Mouse (Mus musculus) liver, adult 2 months (tissue): ENCODE measurements around the gene Itpka.

Source experiments
- CTCF ChIP-seq: fragments of 200-500 bp; IDR thresholded peaks from 2 replicates; pipeline ENCODE4 v1.5.1; 2011; ENCODE audit warnings: low read depth, low read length, control low read depth
- POLR2A ChIP-seq: fragments of 200-500 bp; IDR thresholded peaks from 2 replicates; pipeline ENCODE4 v1.6.1; 2011; ENCODE audit warnings: low read length, control low read depth; ENCODE audit not compliant: insufficient read depth; ENCODE audit errors: extremely low read depth

DNA sequence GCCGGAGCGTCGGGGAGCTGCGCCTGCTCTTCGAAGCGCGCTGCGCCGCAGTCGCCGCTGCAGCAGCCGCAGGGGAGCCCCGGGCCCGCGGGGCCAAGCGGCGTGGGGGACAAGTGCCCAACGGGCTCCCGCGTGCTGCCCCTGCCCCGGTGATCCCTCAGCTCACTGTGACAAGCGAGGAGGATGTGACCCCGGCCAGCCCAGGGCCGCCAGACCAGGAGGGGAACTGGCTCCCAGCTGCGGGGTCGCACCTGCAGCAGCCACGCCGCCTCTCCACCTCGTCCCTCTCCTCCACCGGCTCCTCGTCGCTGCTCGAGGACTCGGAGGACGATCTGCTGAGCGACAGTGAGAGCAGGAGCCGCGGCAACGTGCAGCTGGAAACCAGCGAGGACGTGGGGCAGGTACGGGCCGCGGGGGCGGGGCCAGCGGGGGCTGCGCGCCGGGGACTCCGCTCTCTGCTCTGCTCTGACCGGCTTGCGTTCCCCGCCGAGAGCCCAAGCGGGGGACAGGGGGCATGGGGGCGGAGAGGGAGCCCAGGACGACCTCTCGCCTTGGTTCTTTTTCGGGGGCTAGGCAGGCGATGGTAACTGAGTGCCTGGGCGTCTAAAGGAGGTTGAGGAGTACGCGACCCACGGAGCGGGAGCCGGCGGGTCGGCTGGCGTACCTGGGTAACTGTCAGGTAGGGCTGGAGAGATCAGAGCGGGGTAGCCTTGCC, 481 bp downstream of the Itpka start:
- TF ChIP-seq CTCF (no peak), POLR2A (no peak)
